Mouse (Mus musculus): Measurements from ENCODE around the gene Eif1b.
"Not testable (repeated sequence)": the region's sequence is repeated elsewhere in the genome, so short reads cannot be mapped to it uniquely, and the experiment has no call there.

Eif1b gene

GRCm38 (mm10) chr9:120527270-120527669, 35.2 kb downstream of the Eif1b start:
- DNase-seq: no peak

GRCm38 (mm10) chr9:120527919-120528318, 35.9 kb downstream of the Eif1b start:
- no peak for DNase-seq

DNA sequence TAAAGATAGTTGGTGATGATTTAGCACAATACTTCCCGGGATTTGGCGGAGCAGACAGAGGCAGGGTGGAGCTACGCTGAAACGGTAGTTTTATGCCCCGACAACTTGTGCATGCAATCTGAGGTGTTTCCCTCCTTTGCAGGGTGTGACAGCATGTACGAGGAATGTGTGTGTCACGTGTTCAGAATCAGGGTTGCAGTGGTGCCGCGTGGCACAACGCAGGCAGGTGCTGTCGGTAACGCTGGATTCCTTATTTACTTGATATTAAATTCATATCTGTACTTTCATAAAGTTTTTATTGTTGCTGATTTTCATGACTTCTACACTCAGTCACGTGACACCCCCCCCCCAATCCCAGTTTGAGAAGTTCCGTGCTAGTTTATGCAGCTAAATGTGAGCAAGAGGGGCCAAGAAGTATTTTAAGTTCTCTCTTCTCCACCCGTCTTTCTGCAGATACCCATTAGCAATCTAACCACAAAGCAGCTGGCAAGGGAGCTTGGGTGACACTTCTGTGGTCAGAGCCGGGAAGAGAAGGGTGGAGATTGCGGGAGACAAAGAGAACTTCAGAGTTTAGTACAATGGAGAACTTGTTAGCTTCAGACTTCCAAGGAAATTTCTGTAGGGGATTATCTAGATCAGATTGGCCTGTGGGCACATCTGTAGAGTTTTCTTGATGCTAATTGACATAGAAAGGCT, 36.9 kb downstream of the Eif1b start:
- DNase-seq: no peak

DNA sequence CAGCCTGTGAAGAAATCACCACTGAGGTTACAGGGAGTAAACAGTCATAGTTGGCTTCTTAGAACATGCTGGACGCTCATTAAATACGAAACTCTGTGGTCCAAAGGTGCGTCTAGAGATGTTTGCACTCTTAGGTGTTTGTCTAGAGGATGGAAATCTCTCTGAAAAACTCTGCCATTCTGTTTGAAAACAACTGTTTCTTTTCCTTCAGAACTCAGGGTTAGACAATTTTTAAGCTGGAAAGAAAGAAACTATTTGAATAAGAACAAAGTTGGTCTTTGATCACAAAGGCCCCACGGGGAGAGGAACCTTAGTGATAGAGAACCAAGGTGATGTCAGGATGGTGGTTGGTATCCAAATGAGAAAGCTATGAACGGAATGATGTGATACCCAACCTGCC, 38.4 kb downstream of the Eif1b start:
- DNase-seq: no peak

DNA sequence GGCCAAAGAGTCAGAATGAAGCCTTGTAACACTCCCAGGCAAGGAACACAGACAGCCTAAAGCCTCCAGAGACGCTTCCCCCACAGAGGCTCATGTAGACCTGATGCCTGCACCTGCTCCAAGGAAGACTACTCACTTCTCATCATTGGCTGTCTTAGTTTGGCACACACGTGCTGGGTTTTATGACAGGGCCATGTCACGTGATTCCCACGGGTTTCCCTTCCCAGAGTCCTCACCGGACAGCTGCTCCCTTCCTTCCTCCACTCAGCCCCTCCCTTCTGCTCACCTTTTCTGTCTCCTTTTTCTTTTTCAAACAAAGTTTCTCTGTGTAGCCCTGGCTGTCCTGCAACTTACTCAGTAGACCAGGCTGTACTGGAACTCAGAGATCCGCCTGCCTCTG, 40.0 kb downstream of the Eif1b start:
- no peak for DNase-seq

GRCm38 (mm10) chr9:120532691-120533090, 40.7 kb downstream of the Eif1b start:
- no peak for DNase-seq

DNA sequence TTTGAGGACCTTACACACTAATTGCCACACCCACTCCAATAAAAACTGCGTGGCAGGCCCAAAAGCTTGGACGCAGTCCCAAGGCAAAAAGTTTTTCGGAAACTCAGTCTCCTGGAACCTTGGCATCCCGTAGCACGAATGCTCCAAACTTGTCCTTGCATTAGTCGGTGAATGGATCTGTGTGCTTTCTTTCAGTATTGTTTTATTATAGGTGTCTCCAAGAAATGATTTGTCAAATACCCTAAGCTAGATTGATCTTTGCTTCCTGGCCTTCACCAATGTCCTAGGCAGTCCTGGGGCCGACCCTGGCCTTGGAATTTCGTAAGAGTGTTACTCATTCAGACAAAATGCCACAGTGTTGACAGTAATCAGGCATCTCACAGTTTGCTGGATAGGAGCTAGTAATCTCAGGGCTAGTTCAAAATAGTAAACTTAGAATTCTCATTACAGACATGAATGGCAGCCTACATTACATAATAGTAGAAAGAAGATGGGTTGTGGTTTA, 41.5 kb downstream of the Eif1b start:
- DNase-seq: not testable (repeated sequence)

DNA sequence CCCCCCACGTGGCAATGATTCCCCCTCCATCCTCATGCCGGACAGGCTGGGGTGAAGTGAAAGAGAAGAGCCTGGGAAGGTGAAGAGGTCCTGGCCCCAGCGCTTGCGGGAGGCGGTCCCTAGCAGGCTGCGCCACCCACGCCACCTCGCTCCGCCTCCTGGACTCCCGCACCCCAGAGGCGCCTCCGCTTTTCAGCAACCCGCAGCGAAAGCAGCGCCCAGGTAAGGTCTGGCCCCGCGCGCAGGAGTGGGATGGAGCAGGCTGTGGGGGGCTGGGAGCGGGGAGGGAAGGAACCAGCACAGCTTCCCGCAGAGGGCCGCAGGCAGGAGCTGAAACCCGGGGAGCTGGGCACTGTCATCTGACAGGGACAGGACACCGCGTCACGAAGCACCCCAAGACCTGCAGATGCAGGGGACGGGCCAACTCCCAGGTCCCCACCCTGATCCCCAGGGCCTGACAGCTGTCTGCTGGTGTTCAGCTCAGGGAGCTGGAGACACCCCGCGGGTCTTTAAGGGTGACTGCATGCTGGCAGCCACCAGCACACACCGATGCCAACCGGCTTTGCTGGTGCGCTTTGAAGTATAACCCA, 47.7 kb downstream of the Eif1b start, which contains the start of gene Entpd3:
Gene Entpd3, plus strand, starts transcription at position 157 of the 590 bp plus-strand sequence.
- peak in 1 of 2 experiments; percentile 4 for DNase-seq

DNA sequence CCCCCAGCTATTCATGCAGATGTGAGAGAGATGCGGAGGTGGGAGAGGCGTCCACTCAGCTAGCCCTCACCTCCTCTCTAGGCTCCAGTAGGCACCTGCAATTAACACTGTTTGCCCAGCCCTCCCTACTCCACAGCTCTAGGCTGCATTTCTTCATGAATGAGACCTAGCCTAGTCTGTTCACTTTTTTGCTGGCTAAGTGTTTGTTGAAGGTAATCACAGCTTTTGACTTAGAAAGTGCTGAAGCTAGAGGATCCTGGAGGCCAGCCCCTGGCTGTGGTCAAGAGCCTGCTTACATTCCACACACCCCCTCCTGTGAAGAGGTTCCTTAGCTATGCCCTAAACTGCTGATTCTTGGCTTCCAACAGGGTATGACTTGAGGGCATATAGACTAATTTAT, 49.4 kb downstream of the Eif1b start:
- no peak for DNase-seq

DNA sequence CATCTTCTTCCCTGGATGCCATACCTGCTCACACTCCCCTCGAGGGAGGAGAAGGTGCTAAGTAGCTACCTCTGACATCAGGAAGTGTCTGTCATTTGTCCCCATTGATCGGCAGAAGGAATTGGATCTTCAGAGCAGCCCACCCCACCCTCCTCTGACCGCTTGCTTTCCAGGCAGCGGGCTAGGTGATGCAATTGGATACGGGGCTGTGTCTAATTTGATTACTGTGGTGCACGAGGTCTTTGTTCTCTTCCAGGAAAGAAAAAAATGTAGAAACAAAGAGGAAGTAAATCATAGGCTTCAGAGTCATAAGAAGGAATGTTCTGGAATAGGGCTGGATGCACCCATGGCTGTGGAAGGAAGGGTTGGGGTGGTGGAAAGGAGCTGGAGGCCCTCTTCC, 50.2 kb downstream of the Eif1b start:
- DNase-seq: no peak

All from kidney, adult 8-10 months (tissue).